In genomic region chr8:93852851-93853461, GRCm38 (mm10) we compare ENCODE assay signal across 22 mouse cellular contexts.
"Had no signal": no experiment of that assay in that cellular context is flagged by ENCODE, and none has a peak within 500 bp of the region (broad histone marks: within the 10 kb centered on the region; RNA-seq: fewer than 3 reads in every experiment).

No protein-coding gene starts in this region.

- H3K27ac ChIP-seq: kidney, embryonic 15.5 days; limb, embryonic 10.5 days; limb, embryonic 13.5 days; liver, embryonic 12.5 days; liver, embryonic 15.5 days; lung, embryonic 15.5 days; midbrain, embryonic 10.5 days; midbrain, embryonic 13.5 days; neural tube, embryonic 12.5 days; neural tube, embryonic 15.5 days had no signal

- DNase-seq: kidney, adult 11 months; kidney, adult 8-10 months; kidney, postnatal 4 days; liver; lung, adult 18-20 months; lung, postnatal 10 days; lung, postnatal 36 days; right cerebral cortex, postnatal 25 days; spleen, adult 18-20 months; thymus, adult 18-20 months; thymus, postnatal 36 days had no signal

- H3K4me3 ChIP-seq: kidney, embryonic 15.5 days; limb, embryonic 10.5 days; limb, embryonic 13.5 days; liver, embryonic 12.5 days; liver, embryonic 15.5 days; lung, embryonic 15.5 days; megakaryocyte, embryonic 14.5 days; midbrain, embryonic 10.5 days; midbrain, embryonic 13.5 days; neural tube, embryonic 12.5 days; neural tube, embryonic 15.5 days had no signal
